Mouse (Mus musculus) adrenal gland, postnatal 36 days (tissue): ENCODE measurements at regions not wholly inside any gene's neighbourhood (a gene's known extent, or its start where the extent isn't known, plus 50 kb on each side); places are given as distances from the start of the nearest gene placed in this dataset.

Source experiments
- DNase-seq, 2 experiments: peaks; one replicate each; pipeline ENCODE4 v3.0.0; 2021; ENCODE audit warnings: mixed read lengths in 1 of 2

DNA sequence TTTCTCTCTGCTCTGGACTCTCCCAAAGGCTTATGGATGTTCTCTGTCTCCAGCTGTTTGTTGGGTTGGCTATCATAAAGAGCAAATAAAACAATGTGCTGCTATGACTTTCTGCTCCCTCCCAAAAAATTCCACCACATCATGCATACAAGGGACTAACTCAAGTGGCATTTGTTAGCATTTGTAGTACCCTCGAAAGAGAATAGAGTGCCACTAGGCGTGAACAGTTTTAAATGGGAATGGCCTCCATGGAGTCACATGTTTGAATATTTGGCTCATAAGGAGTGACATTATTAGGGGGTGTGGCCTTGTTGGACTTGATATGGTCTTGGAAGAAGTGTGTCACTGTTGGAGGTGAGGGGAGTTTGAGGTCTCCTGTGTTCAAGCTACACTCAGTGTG is 86.5 kb upstream of the Serbp1 start:
- no peak for DNase-seq

- no peak for DNase-seq
Observed at GRCm38 (mm10) chr6:67149425-67149824, 88.6 kb upstream of the Serbp1 start.

- DNase-seq, result no peak
Observed at GRCm38 (mm10) chr6:67146708-67147107, 91.3 kb upstream of the Serbp1 start.

DNA sequence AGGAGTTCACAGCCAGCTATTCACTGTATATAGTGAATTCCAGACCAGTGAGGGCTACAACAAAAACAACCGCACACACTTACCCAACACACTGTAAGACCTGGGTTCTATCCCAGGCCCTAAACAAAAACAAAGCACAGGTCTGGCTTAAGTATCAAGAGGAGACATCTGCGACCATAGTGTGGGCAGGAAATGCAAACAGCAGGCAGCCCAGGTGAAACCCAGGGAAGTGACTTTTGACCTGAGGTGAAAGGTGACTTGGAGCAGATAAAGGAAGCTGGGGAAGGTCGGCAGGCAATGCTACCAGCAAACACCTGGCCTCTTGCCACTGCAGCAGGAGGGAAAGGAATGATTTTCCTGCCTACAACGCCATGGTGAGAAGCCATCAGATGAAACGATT is 92.0 kb upstream of the Serbp1 start:
- no peak for DNase-seq

DNA sequence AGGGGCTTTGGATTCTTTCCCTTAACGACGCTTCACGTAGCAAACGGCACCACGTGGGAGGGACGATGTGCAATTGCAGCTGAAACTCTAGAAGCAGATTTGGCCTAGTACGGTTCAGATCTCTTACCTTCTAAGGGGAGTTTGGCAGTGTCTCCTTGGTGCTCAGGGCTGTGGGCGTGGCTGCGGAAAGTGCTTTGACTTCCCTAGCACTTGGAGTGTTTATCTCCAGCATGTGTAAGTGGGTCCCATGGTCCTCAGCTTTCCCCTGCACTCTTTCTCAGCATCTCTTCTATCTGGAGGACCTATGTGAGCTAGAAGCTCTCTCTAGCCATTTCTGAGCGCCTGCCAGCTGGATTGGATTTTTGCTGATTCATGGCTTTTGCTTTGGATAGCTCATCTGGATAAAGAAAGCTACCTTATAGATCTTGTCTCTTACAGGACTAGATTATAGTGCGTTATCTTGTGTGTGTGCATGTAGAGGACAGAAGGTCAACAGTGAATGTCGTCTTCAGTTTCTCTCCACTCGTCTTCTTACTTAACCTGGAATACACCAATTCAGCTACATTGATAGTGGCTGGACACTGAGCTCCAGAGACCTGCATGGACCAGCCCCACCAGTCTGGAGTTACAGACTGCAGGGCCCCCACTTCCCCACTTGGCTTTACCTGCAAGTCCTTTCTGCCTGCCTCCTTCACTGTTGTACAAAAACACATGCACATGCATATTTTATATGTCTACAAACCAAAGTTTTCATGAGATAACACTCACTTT is 92.8 kb upstream of the Serbp1 start:
- no peak for DNase-seq

GRCm38 (mm10) chr6:67142179-67142578 is 95.8 kb upstream of the Serbp1 start:
- peak; percentile 77 to 80 for DNase-seq

- no peak for DNase-seq
Observed at GRCm38 (mm10) chr6:67140645-67141250, 97.2 kb upstream of the Serbp1 start.

DNA sequence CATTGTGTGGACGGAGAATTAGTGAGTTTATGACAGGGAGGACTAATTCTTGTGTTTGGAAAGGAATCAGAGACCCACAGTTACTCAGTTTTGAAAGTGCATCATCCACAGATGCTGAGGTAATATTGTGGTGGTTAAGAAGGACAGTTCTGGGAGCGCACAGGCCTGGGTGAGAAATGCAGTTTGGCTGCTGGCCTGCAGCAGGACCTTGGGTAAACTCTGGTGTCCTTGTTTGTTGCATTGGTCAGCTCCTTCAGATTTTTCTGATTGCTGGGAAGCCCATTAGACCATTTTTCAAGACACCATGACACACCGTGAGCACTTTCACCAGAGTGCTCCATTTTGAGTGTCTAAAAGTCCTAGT is 99.0 kb upstream of the Serbp1 start:
- peak; percentile 73 to 74 for DNase-seq

DNA sequence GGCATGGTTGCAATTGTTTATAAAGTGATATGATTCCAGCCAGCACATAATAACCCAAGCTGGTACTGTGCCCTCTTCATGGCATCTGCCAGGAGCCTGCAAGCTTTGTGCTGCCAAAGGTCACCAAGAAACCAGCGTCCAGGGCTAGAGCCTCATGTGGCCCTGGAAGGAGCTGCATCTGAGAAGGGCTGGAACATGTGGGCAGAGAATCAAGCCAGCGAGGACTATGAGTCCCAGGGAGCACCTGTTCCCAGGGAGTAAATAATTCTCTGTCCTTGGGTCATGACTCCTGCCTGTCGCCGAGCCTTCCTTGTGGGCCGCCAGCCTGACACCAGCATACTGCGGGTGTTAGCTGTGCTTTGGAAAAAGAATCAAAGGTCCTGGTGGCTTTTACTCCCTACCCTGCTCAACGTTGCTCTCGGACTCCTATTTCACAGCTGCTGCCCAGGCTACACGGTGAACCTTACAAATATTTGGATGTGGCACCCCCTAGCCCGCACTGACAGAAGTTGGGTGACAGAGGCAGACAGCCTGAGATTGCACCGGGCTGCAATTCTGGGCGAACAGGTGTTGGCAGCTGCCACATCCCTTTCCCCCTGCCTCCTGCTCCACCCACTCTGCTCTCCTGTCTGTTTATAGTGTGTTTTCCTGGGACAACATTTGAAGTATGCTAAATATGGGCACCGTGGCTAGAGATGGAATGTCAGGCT is 99.5 kb upstream of the Serbp1 start:
- peak; percentile 46 to 62 for DNase-seq

DNA sequence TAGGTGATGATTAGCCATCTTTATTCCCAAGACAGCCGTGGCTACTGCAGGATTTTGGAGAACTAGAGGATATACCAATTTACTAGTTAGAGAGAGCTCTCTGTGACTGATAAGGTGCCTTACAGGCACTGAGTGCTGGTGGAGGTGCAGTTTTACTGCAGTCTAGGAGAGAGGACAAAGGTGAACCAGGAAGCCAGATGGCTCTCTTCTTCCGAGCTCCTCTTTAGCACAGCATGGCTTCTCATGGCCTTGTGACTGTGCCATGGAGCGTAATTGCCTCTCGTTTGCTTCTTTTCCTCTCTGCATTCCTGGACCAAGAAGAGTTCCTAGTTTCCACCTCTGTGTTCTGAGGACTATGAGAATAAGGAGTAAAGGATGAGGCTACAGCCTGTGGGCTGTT is 100.2 kb upstream of the Gadd45a start:
- no peak for DNase-seq

DNA sequence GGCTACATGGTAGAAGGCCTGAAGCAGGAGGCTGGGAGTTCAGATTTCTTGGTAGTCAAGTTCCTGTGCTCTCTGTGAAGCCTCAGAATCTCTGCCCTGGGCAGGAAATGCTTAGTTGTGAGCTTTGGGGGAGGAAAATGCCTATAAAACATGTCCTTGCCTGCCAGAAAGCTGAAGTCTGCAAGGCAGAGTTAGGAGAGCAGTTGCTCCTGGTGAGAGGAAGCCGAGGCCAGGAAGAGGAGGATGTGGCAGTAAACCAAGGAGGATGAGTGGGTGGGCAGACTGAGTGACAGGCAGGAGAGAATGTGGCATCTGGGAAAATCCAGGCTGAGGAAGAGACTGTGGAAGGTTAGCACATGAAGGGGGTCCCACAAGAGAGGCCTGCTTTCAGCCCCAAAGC is 97.7 kb upstream of the Gadd45a start:
- DNase-seq, result no peak

DNA sequence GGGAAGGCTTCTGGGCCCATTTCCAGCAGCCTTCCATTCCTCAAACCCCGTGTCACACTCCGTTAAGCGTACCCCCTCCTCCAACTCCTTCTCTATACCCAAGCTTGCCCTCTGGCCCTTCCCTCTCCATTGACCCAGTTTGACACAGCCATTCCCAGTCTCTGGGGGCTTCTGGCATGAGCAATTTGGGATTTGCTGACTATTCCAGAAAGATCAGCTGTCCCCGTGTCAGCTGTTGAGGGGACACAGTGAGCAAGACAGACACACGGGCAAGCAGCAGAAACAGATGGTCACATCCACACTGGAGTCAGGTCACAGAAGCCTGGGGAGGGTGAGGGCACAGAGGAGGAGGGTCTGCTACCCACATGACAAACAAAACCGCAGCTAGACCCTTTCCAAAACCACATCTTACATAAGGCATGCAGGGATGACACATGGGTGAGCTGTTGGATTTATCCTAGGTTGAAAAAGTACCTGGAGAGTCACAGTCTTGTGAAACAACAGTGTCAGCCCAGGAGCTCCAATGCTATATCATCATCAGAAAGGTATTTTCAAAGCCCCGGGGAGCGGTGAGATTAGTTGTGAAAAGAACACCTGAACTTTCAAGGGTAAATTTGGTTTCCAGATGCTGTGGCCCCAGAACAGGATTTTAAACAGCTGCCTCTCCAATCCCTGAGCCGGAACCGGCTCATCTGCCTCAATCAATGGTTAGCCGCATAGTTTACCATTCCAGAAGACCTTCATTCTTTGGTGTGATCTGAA is 93.5 kb upstream of the Gadd45a start:
- no peak for DNase-seq

GRCm38 (mm10) chr6:67129626-67130025 is 92.4 kb upstream of the Gadd45a start:
- DNase-seq, result no peak

GRCm38 (mm10) chr6:67128503-67129463 is 91.5 kb upstream of the Gadd45a start:
- DNase-seq, result no peak

DNA sequence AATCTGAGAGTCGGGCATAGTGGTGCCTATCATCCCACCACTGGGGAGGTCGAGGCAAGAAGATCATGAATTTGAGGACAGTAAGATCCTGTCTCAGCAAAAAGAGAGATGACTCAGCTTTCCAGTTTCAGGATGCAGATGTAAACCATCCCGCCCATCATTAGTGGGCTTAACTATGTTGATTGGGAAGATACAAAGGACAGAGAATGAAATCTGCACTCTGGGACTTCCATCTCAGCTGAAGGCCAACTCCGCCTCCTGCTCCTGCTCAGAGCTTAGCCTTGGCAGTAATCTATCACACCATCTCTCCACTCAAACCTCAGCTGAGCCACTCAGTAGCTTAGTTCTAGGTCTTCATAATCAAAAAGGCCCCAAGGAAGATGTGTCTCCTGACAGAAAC is 90.5 kb upstream of the Gadd45a start:
- DNase-seq, result peak; percentile 48 to 57

DNA sequence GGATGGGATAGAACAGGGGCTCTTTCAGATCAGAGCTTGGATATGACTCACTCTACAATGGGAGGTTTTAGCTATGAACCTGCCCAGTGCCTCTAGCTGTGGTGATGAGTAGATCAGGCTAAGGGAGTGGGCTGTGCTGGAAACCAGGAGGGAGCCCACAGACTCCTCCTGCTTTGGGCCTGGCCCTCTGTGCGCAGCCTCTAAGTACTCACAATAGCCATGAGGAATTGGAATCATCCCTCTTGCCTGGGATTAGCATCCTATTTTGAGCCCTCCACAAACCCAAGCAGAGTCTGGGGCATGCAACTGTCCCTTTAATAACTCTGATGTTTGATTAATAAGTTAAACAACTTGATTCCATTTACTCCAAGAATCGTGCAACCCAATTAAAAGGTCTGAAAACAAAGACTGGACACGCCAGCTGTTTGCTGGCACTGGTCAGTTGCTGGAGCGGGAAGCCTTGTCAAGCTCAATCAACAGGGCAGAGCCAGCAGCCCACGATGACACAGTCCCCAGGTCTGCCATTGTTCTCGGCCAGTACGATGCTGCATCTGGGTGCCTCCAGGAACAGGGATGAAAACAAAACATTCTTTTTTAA is 88.6 kb upstream of the Gadd45a start:
- no peak for DNase-seq

GRCm38 (mm10) chr6:67124089-67124488 is 86.8 kb upstream of the Gadd45a start:
- DNase-seq, result no peak

DNA sequence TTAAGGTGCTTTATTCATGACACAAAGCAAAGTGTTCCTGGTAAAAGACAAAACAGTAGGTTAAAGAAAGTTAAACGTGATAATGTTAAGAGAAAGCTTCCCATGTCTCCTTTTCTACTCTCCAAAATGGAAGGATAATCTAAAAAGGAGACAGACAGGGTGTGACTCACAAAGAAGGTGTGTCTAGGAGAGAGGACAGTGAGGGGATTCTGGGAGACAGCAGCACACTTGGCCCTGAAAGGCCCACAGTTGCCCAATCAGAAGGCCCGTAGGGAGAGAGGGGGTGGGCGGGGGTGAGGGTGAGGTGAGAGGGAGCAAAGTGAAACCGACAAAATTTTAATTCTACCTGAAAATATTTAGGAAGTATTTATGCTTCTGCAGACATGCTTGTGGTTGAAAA is 85.8 kb upstream of the Gadd45a start:
- DNase-seq, result no peak

DNA sequence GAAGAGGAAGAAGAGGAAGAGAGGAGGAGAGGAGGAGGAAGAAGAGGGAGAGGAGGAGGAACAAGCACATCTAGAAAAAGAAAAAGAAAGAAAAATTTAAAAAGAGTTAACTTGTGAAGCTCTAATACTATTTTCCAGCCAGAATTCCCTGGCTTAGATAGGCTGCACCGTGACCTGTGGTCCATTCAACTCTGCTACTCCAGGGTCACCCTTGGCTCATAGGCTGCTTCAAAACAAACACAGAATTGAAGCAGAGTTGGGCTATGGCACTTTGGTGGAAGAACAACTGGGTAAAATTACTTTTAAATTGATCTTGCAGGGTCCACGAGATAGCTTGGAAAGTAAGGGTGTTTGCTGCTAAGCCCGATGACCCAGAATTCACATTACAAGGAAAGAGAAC is 79.0 kb upstream of the Gadd45a start:
- DNase-seq, result no peak

DNA sequence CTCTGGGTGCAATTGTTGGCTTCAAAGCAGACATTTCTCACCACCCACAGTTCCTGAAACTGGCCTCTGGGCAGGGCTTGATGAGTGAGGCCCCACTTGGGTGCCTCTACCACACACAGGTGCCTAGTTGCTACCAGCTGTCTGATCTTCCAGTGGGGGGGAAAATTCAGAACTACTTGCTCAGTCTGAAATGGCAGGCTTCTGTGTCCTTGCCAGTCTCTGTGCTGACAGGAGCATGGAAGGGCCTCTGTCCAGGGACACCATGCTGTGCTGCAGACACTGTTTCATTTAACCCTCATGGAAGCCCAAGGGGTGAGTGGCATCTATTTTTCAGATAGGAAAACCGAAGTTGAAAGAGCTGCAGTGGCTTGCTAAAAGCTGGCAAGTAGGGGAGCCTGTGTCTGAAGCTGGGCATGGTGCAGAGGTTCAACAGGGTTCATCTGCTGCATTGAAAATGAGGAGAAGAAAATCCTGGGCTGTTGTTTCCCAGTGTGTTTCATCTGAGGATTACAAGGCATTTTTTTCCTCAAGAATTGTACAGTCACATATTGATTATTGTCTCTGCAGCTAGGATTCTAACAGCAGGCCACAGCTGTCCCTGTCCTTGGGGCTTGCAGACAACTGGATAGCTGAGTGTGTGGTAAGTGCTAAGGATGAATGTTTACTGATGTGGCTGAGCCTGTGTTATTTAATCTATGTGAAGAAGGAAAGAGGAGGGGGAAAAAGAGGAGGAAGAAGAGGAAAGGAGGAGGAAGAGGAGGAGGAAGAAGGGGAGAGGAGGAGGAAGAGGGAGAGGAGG is 78.4 kb upstream of the Gadd45a start:
- no peak for DNase-seq
